Mouse (Mus musculus) mouse trophoblast stem cell (cell line): ENCODE data around the gene Kcnip1.

Experiments used
- in situ Hi-C, 2 experiments: fragments of 300-500 bp; cut with MseI, MboI; formaldehyde crosslinking; loops; 2 replicates in 1 of 2; 3 replicates in 1 of 2; pipeline ENCODE4 v1.15.1; 2025

Kcnip1 gene

DNA sequence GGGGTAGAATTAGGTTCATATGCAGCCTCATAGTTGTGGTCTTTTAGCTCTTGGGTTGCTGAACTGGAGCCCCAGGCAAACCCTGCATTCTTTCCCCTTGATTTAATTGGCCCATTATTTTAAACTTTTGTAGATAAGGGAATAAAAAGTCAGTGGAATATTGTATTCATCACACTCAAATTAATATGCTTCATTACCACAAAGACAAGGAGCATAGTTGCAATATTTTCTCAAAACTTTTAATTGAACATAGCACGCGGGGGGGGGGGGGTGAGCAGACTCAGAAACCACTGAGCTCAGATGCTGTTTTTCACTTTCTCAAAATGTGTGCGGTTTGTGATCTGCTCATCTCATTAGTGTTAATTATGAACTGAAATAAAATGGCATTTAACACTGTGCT lies 302.8 kb downstream of the Kcnip1 start:
- in situ Hi-C loops: no loop called here

DNA sequence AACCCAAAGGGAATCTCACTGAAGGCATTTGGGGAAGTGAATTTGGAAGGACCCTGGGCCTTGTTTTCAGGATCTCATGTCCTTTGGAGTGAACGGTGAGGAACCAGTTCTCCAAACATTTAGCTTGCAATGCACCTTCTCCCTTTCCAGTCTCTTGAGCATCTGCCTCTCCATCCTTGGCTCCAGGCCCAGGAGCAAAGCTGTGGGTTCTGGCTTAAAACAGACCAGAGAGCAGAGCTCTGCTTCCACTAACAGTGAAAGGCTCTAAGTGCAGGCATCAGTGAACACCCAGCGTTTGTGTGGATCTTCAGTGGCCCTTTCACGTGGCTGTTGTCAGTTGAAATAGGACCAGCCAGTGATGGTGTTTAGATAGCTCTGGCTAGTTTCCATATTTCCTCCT lies 307.0 kb downstream of the Kcnip1 start:
- in situ Hi-C loops: no loop called here

DNA sequence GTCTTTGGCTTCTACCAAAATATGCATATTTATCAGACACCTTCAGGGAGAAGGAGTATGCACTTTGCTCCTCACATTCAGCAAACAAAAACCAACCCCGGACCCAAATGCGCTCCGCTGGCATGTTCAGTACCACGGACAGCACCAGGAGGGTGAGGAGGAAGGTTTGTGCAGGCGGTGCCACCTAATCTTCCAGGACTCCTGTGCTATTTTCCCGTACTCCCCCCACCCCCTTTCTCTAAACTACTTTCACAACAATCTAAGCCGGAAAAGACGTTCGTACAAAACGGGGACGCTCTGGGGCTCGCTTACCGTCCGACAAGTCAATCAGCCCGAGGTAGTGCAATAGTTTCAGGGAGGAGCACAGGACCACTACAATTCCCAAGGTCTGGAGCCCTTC lies 312.8 kb downstream of the Kcnip1 start:
- in situ Hi-C loops: no loop called here

DNA sequence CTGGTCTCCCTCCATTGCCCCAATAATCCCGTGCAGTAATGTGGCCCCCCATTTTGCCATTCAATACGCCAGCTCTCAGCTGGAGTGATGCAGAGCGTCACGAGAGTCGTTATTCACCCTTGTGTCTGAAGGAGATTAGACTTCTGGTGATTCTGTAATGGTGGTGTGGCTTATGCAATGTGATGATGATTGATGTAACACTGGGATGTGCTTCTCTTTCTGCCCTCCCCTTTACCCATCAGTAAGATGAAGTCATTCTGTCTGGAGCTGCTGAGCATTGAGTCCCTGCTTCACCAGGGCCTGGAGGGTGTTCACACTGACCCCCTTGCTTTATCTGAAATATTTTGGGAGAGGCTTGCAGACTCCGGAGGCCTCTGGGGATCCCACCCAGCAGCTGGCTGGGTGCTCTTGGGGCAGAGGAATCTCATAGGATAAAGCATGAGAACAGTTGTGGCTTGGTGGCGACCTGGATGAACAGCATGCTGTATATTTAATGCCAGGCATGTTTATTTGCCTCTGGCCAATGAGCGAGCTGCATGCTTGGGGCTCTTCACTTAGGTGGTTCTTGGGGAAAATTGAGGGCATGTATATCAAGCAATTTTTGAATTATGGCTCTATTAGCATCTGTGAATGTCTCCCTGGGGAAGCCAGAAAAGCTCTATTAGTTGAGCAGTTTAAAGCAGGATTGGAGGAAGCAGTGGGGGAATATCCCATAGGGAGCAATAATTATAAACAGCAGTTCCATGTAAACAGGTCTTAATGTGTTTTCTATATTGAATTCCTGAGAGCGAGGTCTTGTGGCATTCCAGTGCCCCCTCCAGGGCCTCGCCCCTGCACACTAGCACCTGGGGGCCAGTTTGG lies 322.6 kb downstream of the Kcnip1 start:
- in situ Hi-C loops: no loop called here

DNA sequence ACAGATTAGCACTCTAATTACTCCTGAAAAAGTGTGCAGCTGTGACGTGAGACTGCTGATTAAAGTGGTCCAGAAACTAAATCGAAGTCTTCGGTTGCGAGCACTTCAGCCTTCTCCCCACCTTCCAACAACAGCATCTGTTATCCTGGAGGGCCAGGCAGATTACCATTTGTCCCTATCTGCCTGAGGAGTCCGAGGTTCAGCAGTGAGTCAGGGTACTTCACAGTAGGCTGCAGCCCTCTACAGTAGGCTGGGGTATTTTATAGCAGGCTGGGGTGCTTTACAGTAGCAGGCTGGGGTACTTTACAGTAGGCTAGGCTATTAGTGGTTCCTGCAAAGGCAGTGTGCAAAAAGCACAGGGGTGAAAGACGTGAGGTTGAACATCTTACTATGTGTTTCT lies 324.6 kb downstream of the Kcnip1 start:
- in situ Hi-C loops: no loop called here

DNA sequence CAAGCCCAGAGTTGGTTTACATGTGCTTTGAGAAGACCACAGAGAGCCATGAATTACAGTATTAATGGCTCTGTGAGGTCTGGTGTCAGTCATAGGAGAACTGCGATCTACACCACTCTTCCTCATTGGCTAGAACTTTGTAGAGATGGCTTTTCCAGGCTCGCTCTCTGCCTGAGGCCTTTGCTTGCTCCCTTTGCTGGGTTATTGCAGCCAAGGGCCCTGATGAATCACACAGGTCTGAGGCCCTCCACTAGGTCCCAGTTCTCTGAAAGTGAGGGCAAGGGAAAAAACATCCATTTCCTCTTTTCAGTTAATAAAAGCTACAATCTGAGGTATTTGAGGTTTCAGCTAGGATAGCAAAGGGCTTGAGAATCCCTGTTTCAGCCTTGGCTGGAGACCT lies 329.4 kb downstream of the Kcnip1 start:
- in situ Hi-C loops: no loop called here

DNA sequence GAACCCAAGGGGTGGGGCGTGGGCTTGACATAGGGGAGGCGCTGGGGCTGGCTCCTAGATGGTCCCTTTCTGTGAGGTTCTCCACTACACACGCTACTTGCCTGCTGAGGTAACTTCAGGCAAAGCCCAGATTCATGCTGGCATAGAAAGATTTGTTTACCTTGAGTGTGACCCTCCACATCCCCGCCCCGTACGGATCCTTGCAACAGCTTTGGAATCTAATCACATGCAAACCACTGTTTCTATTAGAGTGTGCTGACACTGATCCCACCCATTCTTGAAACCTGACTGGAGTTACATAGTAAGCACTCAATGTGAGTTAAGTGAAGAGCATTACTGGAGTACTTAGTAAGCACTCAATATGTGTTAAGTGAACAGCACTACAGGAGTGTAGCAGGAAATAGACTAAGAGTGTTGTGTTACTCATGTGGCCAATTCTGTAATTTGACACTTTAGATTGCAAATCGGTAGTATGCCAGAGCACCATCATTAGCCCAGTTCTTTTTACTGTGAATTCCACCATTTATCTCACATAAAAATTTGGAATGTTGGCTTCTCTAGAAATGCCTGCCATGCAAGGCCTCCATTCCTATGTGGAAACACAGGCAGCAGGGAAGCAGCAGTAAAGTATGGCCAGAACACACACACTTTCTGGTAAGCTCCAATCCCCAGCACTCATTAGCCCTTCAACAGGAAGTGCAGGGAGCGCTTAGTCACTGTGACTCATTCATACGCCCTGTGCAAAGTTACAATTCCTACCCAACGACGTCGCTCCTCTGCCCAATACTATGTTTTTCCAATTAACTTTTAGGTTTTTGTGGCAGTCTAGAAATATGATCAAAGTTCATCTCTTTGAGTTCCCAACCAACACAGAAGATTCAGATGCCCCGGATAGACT lies 332.7 kb downstream of the Kcnip1 start:
- in situ Hi-C loops: no loop called here

DNA sequence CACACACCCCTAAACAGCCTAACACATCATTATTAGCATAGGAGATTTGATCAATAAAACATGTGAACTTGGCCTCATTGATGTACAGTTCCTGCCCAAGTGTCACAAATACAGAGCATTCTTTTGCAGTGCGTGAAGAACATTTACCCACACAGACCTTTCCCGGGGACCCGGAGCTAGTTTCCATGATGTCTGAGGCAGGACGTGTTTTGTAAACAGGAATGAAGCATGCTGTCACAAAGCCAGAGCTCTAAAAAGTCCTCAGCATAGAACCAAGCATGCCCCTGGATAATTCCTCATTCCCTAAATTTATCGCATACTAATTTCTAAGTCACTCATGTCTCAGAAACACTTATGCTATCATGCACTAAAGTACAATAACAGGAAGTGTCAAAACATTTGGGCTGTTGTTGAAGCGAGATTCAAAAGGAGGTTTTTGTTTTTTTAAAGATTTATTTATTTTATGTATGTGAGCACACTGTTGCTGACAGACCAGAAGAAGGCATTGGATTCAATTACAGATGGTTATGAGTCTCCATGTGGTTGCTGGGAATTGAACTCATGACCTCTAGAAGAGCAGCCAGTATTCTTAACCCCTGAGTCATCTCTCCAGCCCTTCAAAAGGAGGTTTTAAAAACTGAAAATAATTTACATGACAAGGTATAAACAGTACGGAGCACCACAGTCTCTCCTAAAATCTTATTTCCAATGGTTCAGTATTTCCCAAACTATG lies 336.9 kb downstream of the Kcnip1 start:
- in situ Hi-C loops: no loop called here

DNA sequence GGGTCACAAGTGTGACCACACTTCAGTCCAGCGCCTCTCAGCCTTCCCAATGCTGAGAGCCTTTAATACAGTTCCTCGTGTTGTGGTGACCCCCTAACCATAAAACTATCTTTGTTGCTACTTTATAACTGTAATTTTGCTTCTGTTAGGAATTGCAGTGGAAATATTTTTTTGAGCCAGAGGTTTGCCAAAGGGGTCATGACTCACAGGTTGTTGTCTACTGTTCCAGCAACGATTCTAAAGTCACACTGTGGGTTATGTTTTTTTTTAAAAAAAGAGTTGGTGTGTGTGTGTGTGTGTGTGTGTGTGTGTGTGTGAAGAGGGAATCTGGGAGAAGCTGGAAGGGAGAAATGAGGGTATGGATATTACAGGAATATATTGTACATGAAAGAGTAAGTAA lies 337.7 kb downstream of the Kcnip1 start:
- in situ Hi-C loops: no loop called here

DNA sequence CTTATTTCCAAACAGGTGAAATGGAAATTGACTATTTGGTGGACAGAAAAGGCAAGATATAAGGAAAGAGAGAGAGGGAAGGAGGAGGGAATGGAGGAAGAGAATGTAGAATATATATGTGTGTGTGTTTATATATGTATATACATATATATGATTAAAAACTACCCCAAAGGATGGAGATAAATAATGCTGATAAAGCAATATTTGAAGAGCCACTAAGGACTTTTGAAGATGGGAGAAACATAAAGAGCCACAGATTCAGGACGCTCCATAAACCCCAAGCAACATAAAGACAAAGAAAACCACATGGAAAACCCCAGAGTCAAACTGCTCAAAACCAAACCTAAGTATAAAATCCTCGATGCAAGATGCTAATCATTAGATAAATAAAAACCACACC lies 338.5 kb downstream of the Kcnip1 start:
- in situ Hi-C loops: no loop called here

DNA sequence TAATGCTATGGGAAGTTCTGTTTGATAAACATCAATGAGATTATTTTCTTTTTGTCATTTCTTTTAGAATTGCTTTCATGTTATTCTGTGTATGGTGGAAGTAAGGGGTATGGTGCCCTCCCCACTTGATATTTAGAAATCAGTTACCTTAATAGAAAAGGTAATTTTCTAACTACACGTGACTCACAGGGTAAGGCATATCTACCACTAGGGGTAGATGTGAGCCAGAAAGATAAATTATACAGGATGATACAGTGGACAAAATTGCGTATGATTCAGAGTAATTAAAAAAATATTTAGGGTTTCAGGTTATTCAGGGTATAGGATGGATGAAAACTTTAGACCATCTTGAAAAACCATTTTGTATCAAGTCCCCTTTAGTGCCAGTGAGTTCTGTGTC lies 343.6 kb downstream of the Kcnip1 start:
- in situ Hi-C loops: no loop called here

DNA sequence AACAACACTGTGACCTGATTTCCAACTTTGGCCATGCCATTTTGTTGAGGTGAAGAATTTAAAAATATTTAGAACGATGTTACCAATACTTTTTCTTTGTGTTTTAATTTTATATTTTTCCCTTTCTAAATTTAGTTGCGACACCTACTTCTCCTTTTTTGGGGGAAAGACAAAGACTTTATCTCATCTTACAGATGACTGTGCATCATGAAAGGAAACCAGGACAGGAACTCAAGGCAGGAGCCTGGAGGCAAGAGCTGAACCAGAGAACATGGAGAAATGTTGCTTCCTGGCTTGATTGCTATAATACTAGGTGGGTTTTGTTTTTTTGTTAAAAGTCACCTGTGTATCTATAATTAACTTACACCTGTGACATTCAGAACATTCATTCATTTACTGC lies 355.8 kb downstream of the Kcnip1 start:
- in situ Hi-C loops: no loop called here

DNA sequence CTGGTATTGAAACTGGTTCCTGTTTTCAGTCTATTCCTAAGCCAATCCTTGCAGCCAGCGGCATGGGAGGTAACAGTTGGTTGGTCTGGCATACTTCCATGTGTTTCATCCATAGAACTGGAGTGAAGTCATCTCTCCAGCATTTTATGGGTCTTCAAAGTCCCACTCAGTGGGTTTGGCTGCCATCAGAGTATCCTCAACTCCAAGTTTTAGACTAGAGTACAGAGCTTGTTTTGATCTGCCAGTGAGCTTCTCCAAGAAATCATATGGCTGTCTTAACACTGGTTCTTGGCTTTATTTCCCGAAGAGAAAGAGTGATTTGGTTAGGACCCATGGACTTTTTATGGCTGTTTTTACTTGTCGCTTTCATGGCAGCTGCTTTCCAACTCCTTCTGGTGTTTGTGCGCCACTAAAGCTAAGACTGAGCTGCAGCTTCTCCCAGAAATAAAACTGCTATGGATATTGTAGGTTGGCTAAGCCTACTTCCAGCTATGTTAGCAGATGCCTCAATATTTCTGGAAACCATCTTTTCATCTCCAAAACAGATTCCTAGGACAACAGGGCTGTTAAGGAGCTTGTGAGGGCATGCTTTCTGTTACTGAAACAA lies 365.7 kb downstream of the Kcnip1 start:
- in situ Hi-C loops: no loop called here

DNA sequence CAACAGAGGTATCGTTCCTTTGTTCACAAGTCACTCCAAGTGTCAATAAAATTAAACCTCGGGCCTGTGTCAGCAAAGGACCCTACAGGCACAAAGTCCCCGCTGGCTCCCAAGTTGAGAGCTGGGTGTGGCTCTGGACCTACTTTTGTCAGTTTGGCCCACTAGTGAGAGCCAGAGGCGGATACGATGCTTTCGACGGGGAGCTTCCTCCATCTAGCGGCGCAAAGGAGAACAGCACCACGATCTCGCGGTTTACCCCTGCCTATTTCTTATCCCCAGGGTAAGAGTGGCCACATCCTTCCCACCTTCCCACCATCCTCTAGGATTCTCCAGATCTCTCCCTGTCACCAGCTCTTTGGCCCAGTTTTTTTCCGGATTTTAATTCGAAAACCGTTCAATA lies 378.7 kb downstream of the Kcnip1 start:
- in situ Hi-C loops: loop anchor here (5.0 to 25.0 kb wide), 3 partner anchors 37 to 439 kb away; partner anchors contain the start of gene Gabrp (in 1 of the 2)

DNA sequence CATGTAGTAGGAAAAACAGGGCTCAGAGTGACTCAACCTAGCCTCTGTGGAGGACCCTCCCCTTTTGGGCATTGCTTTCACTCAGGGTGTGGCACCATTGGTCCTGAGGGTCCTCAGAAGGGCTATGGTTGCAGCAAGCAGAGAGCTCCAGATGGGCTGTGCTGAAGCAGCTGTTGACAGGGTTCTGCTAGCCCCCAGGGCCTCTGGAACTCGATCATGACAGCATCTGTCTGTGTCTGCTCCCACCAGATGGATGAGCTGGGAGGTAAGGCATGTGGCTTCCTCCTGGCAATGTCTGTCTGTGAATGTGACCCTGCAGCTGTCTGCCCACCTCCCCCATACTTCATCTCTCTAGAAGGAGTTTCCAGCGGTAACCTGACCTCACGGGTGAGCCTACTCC lies 385.2 kb downstream of the Kcnip1 start:
- in situ Hi-C loops: loop anchor here in 1 of 2 experiments (25.0 kb wide), 1 partner anchor 420 kb away; no protein-coding TSS in a partner anchor

DNA sequence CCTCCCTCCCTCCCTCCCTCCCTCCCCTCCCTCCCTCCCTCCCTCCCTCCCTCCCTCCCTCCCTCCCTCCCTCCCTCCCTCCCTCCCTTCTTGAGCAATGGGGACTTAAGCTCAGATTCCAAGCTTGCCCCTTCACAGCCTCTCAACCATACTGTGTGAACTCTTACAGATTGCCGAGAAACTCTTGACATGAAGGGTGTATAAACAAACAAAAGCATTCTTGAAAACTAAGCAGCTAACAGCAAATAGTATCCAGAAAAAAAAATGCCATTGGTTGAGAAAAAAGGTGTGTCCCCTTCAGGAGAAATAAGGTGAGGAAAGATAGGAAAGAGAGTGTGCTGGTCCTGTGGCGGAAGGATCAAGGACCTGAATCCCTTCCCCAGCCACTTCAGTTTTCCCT lies 389.8 kb downstream of the Kcnip1 start:
- in situ Hi-C loops: loop anchor here in 1 of 2 experiments (25.0 kb wide), 1 partner anchor 416 kb away; no protein-coding TSS in a partner anchor

DNA sequence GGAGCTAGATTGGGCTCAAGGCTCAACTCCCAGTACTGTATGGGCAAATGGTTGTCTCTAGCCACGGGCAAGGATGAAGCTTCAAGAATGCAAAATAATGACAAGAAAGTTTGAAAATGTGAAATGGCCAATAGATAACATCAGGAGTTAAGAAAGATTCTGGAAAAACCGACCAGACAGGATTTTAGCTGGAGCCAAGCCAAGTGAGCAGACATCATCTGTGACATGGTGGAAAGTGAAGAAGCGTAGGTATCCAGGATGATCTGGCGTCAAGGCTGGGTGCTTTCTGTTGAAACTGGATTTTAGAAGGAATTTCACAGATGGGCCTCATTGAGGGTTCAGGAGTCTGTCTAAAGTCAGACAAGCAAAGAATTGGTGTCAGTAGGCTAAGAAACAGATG lies 394.0 kb downstream of the Kcnip1 start, which contains the start of gene D130052B06Rik:
Gene D130052B06Rik (plus strand): TSS at position 317 of the 400 bp plus-strand sequence.
- in situ Hi-C loops: no loop called here

DNA sequence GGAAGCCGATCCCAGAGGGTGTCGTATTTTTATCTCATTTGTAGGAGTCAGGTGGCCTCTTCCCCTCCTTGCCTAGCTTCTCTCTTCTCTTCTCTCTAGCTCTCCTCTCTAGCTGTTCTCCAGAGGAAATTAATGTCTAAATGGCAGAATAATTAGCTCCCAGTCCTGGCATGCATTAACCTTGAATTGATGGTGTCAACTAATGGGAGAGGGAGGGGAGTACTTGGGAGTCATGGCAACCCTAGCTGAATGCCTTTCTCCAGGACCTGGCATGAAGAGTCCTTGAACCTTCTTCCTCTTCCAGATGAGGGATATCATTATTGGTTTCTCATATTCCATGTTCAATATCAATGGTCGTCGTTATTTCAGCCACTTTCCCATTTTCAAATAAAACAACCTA lies 396.3 kb downstream of the Kcnip1 start:
- in situ Hi-C loops: no loop called here

DNA sequence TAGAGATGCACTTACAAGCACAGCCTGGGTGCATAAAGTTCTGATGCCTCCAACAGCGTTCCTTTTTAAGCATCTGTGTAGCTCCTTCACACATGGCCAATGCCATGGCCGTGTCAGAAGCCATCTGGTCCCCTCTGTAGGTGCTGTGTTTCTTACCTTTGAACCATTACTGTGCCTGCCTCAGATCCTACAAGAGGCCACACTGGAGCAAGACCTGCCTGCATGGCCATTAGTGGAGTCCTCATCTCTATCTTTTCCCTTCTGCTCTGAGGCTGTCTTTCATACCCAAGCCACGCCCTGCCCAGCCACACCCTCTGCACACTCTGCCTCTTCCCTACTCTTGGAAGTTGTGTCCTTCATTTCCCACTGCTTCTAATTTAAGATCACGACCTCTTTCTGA lies 400.1 kb downstream of the Kcnip1 start:
- in situ Hi-C loops: no loop called here

DNA sequence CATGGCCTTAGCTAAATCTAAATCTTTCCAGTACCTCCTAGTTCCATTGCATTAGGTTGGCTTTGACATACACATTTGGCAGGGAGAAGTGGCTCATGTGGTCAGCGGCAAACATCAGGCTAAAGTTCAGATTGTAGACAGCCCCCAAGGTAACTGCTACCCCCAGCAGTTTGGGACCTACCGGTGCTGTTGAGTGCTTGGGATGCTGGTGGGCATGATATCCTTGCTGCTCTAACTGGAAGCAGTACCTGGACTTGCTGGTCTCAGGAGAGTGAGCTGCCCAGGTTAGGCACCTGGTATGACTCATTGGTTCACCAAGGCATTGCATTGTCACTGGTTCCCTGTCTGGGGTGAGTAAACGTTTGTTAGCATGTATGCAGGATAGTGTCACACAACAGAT lies 402.2 kb downstream of the Kcnip1 start:
- in situ Hi-C loops: no loop called here

DNA sequence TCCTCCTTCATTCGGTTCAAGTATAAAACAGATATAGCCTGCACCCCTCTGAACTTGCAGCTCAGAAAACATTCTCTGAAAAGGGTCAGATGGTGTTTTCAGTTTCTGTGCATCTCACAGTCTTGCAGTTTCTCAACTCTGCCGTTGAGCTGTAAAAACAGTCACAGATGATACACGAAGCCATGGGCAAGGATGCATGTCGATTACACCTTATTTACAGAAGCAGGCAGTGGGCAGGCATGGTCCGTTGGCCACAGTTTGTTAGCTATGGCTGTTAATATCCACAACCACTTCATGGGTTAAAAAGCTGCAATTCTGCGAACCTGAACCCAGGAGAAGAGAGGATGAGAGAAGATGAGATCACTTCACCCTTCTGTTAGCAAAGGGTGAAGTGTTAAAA lies 406.3 kb downstream of the Kcnip1 start:
- in situ Hi-C loops: no loop called here
